Mouse (Mus musculus): ENCODE measurements at regions not wholly inside any gene's neighbourhood (a gene's known extent, or its start where the extent isn't known, plus 50 kb on each side); places are given as distances from the start of the nearest gene placed in this dataset.

GRCm38 (mm10) chr17:84082571-84082970, 105.2 kb downstream of the Zfp36l2 start:
- no peak for DNase-seq (ENCODE audit: low spot score in 2 of 2)
- intact Hi-C loops (cut with DNase I): no loop called here

- DNase-seq (ENCODE audit: low spot score in 2 of 2): peak; percentile 52 to 56
- intact Hi-C loops (cut with DNase I): no loop called here
Observed at GRCm38 (mm10) chr17:84081751-84082352, 105.9 kb downstream of the Zfp36l2 start.

- intact Hi-C loops (cut with DNase I): no loop called here
Observed at GRCm38 (mm10) chr17:84075081-84075938, 112.4 kb downstream of the Zfp36l2 start.

GRCm38 (mm10) chr17:84074000-84074782, 113.6 kb downstream of the Zfp36l2 start:
- intact Hi-C loops (cut with DNase I): no loop called here
- DNase-seq (ENCODE audit: low spot score in 2 of 2): no peak

More at GRCm38 (mm10) chr17:84075081-84075938, 112.4 kb downstream of the Zfp36l2 start:
- DNase-seq (ENCODE audit: low spot score in 2 of 2): no peak

GRCm38 (mm10) chr17:84072426-84073030, 115.2 kb downstream of the Zfp36l2 start:
- intact Hi-C loops (cut with DNase I): no loop called here
- no peak for DNase-seq (ENCODE audit: low spot score in 2 of 2)

- DNase-seq (ENCODE audit: low spot score in 2 of 2): no peak
- intact Hi-C loops (cut with DNase I): no loop called here
Observed at GRCm38 (mm10) chr17:84071855-84072254, 115.9 kb downstream of the Zfp36l2 start.

GRCm38 (mm10) chr17:84070596-84070995, 117.2 kb downstream of the Zfp36l2 start:
- intact Hi-C loops (cut with DNase I): no loop called here
- DNase-seq (ENCODE audit: low spot score in 2 of 2): no peak

- intact Hi-C loops (cut with DNase I): no loop called here
- DNase-seq (ENCODE audit: low spot score in 2 of 2): no peak
Observed at GRCm38 (mm10) chr17:84067102-84067501, 120.6 kb downstream of the Zfp36l2 start.

- DNase-seq (ENCODE audit: low spot score in 2 of 2): no peak
- intact Hi-C loops (cut with DNase I): no loop called here
Observed at GRCm38 (mm10) chr17:84063791-84064190, 124.0 kb downstream of the Zfp36l2 start.

- intact Hi-C loops (cut with DNase I): no loop called here
- DNase-seq (ENCODE audit: low spot score in 2 of 2): no peak
Observed at GRCm38 (mm10) chr17:84061621-84062020, 126.1 kb downstream of the Zfp36l2 start.

GRCm38 (mm10) chr17:84056469-84056868, 131.3 kb downstream of the Zfp36l2 start:
- intact Hi-C loops (cut with DNase I): loop anchor here (5.0 kb wide), 1 partner anchor 41 kb away; no protein-coding TSS in a partner anchor
- DNase-seq (ENCODE audit: low spot score in 2 of 2): no peak

- intact Hi-C loops (cut with DNase I): no loop called here
- DNase-seq (ENCODE audit: low spot score in 2 of 2): no peak
Observed at GRCm38 (mm10) chr17:84052437-84052836, 135.3 kb downstream of the Zfp36l2 start.

- no peak for DNase-seq (ENCODE audit: low spot score in 2 of 2)
- intact Hi-C loops (cut with DNase I): no loop called here
Observed at GRCm38 (mm10) chr17:84051212-84051611, 136.5 kb downstream of the Zfp36l2 start.

GRCm38 (mm10) chr17:84048533-84048932, 139.2 kb downstream of the Zfp36l2 start:
- no peak for DNase-seq (ENCODE audit: low spot score in 2 of 2)
- intact Hi-C loops (cut with DNase I): no loop called here

GRCm38 (mm10) chr17:84047520-84047919, 140.2 kb downstream of the Zfp36l2 start:
- DNase-seq (ENCODE audit: low spot score in 2 of 2): no peak
- intact Hi-C loops (cut with DNase I): no loop called here

- DNase-seq (ENCODE audit: low spot score in 2 of 2): no peak
- intact Hi-C loops (cut with DNase I): no loop called here
Observed at GRCm38 (mm10) chr17:84045812-84046211, 141.9 kb downstream of the Zfp36l2 start.

GRCm38 (mm10) chr17:84044472-84044936, 143.2 kb downstream of the Zfp36l2 start:
- intact Hi-C loops (cut with DNase I): no loop called here
- no peak for DNase-seq (ENCODE audit: low spot score in 2 of 2)

- DNase-seq (ENCODE audit: low spot score in 2 of 2): no peak
- intact Hi-C loops (cut with DNase I): no loop called here
Observed at GRCm38 (mm10) chr17:84043102-84043501, 144.6 kb downstream of the Zfp36l2 start.

GRCm38 (mm10) chr17:84039444-84039843, 148.3 kb downstream of the Zfp36l2 start:
- intact Hi-C loops (cut with DNase I): no loop called here
- DNase-seq (ENCODE audit: low spot score in 2 of 2): no peak

Data from left cerebral cortex, postnatal 36 days (tissue).